Mouse (Mus musculus) adrenal gland (tissue): Measurements from ENCODE around the gene Inpp5f.
"Not testable (repeated sequence)": the region's sequence is repeated elsewhere in the genome, so short reads cannot be mapped to it uniquely, and the experiment has no call there.

Experiments
- intact Hi-C: fragments of 180-260 bp; cut with DNase I; formaldehyde crosslinking; loops from one replicate; pipeline ENCODE4 v1.15.1; 2025
- long read RNA-seq, 2 experiments: library from polyadenylated mRNA; unstranded; transcript quantifications; one replicate each; pipeline ENCODE4 v2.0.0; 2020; ENCODE audit warnings: borderline replicate concordance in 1 of 2; ENCODE audit not compliant: insufficient replicate concordance in 1 of 2

Inpp5f gene
- long read RNA-seq, experiment 1, full-length matches to known transcripts = 2 of 96 reads
- long read RNA-seq, experiment 1, partial matches to known transcripts = 3 of 96 reads
- long read RNA-seq, experiment 1, other reads (novel, unspliced or antisense) = 91 of 96 reads
- long read RNA-seq, experiment 2, partial matches to known transcripts = 18 of 77 reads
- long read RNA-seq, experiment 2, other reads (novel, unspliced or antisense) = 58 of 77 reads

DNA sequence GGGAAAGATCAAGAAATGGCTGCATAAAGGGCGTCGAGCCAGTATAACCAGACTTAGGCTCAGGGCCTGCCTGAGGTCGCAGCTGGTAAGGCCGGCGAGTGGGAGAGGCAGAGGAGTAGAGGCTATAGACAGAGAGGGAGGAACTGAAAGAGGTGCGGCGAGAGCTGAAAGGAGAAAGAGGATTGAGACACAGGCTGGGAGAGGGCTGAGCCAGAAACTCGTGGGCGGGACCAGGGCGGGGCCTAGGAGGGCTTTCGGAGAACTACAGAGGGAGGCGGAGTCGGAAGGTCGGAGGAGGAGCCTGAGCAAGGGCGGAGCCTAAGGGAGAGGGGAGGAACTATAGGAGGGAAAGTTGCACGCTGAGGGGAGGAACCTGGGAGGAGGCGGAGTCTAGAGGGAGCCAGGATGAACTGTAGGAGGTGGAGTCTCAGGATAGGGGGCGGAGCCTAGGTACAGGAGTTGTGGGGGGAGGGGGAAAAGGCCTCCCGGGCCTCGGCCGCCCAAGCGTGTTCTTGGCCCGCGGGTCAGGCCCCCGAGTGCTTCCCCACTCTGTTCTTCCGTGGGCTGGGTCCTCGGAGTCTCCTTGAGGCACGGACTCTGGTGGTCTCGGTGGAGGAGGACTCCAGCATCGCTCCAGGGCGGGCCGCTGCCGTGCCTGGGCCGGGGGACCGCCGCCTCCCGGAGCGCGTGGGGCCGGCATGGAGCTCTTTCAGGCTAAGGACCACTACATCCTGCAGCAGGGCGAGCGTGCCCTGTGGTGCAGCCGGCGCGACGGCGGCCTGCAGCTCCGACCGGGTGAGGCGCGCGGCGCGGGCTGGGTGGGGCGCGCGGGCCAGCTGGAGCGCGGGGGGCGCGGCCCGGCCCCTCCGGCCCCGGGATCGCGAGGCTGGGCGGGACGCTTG, at the start of gene Inpp5f:
Inpp5f (plus strand) TSS at position 432 of the 902 bp plus-strand sequence.
- intact Hi-C loops = no loop called here

DNA sequence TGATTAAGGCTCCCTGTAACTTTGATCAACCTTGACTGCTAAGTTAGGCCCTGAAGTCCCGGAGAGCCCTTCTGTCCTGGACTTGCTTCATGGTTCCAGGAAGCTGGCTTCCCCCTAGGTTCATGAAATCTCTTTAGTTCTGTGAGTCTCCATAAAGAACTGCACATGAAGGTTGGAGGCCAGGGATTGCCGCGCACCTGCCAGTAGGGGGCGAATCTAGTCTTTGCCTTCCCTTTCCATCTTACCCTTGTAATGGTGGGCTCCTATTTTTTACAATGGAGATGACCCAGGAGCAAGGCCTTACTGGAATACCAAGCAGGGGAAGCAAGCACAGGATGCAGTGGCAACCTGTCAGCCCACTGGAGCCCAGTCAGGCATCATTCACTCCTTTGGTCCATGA, 47.8 kb upstream of the Inpp5f start:
- intact Hi-C loops = loop anchor here (5.0 kb wide), 2 partner anchors 91 to 129 kb away; no protein-coding TSS in a partner anchor

DNA sequence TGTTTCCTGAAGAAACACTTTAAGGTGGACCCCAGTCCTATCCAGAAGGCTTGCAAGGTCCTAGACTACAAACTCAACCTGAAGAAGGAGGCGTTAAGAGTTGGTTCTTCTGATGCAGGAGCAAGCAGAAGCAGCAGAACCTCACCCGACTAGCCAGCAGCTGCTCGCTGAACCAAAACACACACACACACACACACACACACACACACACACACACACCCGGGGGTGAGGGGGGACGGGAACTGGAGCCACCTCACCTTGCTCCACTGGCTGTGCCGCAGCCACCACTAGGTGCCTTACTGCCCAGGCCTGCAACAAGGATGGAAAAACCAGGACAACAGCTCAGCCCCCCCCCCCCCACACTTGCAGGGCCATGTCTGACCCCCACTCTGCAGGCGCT, 44.8 kb upstream of the Inpp5f start:
- intact Hi-C loops = no loop called here

DNA sequence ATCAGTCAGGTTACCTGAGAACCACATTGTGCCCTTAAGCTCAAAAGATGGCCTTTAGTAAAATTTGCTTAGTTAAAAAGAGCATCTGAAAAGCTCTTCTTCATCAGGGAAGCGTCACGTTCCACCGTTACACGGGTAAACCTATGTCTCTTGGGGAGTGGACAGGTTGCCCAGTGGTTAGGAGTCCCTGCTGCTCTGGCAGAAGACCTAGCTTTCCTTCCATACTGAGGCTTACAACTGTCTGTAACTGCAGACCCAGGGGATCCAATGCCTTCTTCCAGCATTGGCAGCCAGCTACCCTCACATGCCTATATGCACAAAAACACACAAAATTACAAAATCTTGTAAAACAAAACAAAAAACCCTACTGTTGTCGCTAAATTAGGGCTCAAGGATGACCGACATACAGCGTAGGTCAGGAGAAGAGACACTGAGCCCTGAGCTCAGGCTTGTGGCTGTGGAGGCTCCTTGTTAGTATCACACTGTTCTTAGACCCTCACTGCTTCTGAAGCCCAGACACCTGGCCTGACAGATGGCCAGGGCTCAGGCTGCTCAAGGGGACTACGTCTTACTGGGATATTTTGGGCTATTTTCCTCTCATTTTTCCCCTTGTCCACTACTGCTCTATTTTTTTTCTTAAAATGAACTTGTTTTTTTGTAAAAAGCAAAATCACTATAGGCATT, 43.4 kb upstream of the Inpp5f start:
- intact Hi-C loops = no loop called here

DNA sequence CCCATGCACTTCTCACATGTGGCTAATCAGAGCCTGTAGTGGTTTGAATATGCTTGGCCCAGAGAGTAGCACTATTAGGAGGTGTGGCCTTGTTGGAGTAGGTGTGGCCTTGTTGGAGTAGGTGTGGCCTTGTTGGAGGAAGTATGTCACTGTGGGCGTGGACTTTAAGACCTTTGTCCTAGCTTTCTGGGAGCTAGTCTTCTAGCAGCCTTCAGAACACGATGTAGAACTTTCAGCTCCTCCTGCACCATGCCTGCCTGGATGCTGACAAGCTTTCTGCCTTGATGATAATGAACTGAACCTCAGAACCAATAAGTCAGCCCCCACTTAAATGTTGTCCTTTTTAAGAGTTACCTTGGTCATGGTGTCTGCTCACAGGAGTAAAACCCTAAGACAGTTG, 41.7 kb upstream of the Inpp5f start:
- intact Hi-C loops = not testable (repeated sequence)

DNA sequence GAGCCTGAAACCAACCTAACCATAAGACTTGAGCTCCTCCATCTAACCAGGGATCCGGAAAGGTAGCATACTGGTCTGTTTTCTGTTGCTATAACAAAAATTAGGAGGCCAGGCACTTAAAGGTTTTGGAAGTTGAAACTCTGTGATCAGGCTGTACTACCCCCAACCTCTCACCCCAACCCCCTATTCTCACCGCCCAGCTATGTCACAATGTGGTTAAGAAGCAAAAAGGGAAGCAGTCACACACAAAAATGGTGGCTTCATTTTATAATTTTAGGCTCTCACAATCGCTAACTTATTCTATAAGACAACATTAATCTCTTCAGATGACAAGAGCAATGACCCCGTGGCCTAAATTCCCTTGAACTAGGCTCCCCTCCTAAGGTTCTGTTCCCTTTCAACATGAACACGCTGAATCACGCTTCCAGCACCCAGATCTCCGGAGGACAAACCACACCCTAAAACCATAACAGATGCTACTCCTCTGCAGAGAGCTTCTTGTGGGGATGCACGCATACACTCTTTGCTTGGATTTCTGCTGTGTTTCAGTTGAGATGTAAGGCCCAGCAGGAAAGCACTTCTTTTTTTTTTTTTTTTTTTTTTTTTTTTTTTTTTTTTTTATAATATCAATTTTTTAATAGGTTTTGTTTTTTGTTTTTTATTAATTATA, 41.0 kb upstream of the Inpp5f start:
- intact Hi-C loops = no loop called here

DNA sequence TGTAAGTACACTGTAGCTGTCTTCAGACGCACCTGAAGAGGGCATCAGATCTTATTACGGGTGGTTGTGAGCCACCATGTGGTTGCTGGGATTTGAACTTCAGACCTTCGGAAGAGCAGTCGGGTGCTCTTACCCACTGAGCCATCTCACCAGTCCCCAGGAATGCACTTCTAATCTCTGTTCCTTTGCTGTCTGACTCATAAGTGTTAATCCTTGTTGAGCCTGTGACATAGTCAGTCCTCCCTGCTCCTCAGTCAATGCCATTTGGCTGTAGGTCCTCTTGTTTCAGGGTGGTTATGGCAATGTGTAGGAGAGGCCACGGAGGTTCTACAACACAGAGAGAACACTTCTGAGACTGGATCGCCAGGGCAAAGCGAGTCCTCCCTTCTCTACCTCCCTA, 40.5 kb upstream of the Inpp5f start:
- intact Hi-C loops = not testable (repeated sequence)

DNA sequence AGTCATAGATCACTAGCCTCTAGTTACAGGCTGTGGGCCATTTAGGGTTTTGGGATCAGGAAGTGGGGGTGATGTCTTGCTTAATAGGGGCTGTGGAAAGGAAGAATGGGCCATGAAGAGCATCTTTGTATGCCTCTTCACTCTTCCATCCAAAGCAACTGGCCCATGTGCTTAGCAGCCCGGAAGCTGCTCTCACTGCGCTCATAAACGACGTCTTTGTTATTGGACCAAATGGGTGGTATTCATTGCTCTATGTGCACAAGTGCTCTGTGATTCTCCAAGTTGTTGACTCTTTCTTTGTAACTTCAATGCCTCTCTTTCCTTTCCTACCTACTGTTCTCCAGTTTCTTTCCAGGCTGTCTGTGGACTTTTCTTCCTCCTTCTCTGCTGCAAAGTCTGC, 39.1 kb upstream of the Inpp5f start:
- intact Hi-C loops = no loop called here

DNA sequence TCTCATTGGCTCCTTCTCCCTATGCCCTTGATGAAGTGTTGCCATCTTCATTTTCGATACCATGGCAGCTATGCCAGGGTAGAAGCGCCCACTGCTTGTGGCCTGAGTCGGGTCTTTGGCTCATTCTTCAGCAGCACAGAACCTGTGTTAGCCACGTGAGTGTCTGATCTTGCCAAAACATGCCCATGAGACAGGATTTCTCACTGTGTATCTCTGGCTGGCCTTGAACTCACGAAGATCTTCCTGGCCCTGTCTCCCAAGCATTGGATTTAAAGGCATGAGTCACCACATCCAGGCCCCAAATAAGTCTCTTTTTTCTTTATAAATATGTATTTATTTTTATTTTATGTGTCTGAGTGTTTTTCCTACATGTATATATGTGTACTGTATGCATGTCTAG, 35.9 kb upstream of the Inpp5f start:
- intact Hi-C loops = no loop called here

DNA sequence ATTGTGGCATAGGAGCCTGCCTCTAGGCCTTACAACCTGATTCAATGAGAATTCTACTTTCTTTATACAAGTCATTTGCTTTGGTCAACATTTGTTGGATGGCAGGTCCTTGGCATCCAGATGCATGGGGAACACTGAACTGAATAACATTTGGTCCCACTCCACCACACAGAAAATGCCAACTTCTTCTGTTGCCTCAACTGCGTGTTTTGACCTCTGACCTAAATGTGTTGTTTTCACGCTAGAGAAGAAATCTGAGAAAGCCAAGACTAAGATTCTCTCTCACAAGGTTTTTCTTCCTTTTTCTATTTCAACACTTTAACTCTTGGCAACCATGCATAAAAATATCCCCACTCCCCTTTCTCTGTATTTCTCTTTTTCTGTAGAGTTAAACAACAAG, 35.3 kb upstream of the Inpp5f start:
- intact Hi-C loops = no loop called here

DNA sequence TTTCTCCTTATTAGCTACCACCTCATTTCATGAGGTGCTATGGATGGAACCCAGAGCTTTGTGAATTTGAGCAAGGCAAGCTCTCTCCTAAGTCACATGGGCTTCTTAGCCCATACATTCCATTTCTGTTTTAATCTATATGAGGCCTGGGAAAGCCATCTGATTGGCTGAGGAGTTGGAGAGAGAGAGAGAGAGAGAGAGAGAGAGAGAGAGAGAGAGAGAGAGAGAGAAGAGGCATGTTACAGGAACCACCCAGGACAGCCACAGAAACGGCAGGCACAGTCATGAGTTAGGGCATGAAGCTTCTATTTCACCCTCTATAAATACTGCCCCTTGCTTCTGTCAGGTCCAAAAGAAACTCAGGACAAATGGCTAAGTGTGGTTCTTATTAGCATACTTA, 33.5 kb upstream of the Inpp5f start:
- intact Hi-C loops = no loop called here

DNA sequence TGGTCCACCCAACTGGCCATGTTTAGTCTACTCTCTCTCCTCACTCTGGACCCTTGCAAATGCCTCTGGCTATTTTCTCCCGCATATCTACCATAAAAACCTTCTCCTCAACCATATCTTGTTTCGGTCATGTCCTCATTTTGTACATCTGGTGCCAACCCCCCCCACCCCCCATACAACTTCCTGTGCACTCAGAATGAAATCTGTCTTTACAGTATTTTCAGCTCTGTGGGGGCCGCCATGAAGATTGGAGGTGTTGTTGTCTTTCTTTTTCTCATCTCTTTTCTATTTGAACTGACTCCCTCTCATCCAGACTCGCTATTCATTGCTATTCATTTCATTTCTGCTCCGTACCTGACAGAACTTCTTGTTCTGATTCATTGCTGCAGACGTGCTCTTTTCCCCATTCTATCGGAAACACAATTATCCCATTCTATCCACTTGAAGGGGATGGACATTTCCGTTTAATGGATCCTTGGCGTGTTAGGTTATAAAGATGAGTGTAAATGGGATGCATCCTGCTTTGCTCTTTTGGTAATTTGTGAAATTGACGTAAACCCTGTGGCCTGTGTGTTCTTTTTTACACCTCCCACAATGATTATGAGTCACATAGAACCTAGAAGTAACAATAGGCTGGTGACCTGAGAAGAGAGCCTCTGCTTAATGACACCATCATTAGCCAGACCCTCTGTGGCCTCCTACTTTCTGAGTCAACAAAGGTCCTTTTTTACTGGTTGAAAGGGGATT, 32.8 kb upstream of the Inpp5f start:
- intact Hi-C loops = no loop called here

DNA sequence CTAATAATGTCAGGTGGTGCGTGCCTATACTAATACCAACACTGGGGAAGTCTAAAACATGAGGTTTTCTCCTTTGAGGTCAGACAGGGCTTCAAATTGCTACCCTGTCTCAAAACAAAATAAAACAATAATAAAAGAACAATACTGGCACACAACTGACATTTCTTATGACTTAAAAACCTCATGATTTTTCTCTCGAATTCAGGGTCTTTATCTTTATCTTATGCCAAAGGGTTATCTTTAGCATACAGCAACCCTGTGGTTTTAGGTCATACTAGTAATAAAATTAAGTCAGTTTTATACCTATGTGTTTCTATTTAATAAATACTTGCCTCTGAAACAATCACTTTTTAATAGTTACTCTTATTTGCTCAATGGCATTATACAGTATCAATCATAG, 31.7 kb upstream of the Inpp5f start:
- intact Hi-C loops = no loop called here

DNA sequence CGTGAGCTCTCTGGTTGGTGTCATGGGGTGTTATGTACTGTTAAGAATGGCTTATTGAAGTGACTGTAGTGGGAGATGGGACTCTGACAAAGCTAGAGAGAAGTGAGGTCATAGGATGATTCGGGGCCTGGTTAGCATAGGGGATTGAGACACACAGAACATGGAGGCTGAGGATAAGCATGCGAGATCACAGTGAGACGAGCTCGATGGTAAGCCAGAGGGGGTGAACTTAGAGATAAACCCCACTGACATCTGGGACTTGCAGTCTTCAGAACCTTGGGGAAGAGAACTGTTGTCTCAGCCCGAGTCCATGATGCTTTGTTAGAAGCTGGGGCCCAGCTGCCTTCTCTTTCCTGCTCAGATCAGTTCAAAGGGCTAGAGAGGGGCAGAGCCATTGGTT, 30.8 kb upstream of the Inpp5f start:
- intact Hi-C loops = no loop called here

DNA sequence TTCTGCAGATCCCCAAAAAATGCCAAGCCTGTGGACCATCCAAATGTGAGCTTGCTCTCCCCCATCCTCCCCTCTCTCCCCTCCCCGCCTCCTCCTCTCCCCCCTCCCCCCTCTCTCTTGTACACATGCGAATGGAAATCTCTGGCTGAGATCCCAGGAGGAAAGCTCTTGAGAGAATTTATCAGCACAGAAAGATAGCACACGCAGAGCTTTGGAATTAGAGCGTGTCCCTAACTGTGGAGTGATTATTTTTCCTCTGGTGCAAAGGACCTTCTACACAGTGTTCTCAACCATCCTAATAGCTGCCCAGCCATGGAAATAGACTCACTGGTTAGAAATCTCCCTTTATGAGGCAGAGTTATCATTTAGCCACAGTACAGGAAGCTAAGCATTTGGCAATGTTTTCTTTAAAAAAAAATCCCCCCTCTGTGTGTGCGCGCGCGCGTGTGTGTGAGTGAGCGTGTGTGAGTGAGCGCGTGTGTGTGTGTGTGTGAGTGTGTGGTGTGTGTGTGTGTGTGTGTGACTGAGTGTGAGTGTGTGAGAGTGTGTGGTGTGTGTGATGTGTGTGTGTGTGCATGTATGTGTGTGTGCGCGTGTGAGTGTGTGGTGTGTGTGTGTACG, 29.2 kb upstream of the Inpp5f start:
- intact Hi-C loops = no loop called here

DNA sequence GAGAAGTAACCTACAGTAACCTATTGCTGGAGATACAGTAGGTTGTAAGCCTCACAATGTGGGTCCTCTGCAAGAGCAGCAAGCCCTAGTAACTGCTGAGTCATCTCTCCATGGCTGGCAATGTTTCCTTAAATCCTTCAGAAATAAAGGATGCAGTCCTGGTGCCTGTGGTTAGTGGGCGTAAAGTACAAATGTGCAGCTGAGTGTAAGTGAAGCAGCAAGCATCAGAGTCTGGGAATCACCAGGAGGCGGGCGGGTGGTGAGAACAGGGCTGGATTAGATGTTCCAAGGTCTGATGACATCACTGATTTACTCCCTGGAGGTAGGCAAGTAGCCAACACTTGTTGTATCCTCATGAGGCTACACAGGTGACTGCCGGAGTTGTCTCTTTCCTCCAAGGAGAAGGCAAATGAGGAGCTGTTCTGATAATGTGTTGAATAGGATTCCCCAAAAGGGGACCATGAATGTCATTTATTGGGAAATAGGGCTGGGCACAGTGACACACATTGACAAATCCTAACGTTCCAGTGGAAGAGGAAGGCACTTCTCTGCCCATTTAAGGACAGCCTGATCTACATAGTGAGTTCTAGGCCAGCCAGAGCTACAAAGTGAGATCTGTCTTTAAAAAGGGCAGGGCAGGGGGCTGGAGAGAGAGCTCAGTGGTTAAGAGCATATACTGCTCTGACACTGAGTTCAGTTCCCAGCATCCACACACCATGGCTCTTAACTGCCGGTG, 27.7 kb upstream of the Inpp5f start:
- intact Hi-C loops = no loop called here

DNA sequence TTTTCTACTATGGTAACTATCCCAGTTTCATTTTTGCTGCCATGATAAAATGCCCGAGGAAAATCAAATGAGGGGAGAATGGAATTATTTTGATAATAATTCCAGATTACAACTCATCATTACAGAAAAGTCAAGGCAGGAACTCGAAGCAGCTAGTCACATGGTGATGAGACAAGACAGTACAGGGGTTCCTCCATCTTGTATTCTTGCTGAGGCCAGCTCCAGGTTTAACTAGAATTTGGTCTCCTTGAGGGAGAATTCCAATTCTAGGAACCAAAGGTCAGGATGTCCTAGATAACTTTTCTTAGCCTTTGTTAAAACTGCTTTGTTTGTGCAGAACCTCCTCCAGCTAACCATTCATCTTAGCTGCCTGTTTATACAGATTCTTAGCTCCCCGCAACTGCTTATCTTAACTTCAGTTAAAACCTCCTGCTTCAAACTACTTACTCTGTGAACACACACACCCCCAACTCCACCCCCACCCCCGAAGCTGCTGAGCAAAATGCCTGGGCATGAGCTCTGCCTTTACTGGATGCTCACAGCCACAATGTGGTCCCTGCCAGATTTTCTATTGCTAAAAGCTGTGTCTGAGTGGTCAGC, 23.7 kb upstream of the Inpp5f start:
- intact Hi-C loops = no loop called here

DNA sequence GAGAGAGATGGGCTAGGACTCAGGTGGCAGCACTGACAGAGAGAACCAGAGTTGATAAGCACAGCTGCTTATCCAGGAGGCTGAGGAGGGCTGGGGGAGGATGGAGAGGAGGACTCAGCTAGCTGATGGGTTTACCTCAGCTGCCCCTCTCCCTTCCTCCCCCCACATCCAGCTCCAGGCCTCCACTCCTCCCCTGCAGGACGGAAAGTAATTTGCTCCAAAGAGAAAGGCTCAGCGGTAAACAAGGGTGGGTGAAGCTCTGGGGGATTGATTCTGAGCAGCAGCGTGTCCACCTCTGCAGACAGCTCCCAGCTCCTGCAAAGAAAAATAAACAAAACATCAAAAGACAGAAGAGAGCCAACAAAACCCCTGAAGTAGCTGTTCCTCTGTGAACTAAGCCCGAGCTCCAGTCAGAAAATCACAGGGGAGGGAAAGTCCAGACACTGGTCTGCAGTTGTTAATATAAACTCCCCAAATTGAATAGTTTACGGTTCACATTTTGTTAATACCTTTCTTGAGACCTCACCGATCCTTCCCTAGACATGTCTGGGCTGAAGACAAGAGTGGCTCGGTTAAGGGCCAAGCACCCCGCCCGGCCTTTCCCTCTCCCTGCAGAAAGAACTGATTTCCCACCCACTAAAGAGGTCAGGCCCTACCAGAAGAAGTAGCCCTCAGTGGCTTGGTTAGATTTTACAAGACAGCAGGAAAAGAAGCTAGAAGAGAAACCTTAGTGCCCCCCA, 19.6 kb upstream of the Inpp5f start:
- intact Hi-C loops = no loop called here
